Mouse (Mus musculus): ENCODE data around the gene Nprl3. TPM values are rescaled to one million over a fixed set of nuclear protein-coding genes. Genes with fewer than 3 reads are reported as not detected.

Gene Nprl3
- 50.7 to 62.4 TPM (median 56.6 TPM) in 4 replicates for total RNA-seq (2023)

GRCm38 (mm10) chr11:32267188-32267884, at the start of gene Nprl3:
TSS of gene Nprl3 (minus strand) at chr11:32267707.

GRCm38 (mm10) chr11:32299865-32300264, 32.4 kb upstream of the Nprl3 start, which contains the start of gene Hbq1a:
TSS of gene Hbq1a (plus strand) at chr11:32300069.

GRCm38 (mm10) chr11:32296203-32296602, 28.7 kb upstream of the Nprl3 start, which contains the start of gene Hba-a2:
TSS of gene Hba-a2 (plus strand) at chr11:32296489.

GRCm38 (mm10) chr11:32286695-32287492, 19.4 kb upstream of the Nprl3 start, which contains the start of gene Hbq1b:
TSS of gene Hbq1b (plus strand) at chr11:32286965.

GRCm38 (mm10) chr11:32283091-32283777, 15.7 kb upstream of the Nprl3 start, which contains the start of gene Hba-a1:
TSS of gene Hba-a1 (plus strand) at chr11:32283511.

GRCm38 (mm10) chr11:32276347-32276746, 8.8 kb upstream of the Nprl3 start, which contains the start of gene Hba-x:
TSS of gene Hba-x (plus strand) at chr11:32276400.

GRCm38 (mm10) chr11:32226124-32226871, 41.2 kb downstream of the Nprl3 start, which contains the start of gene Mpg:
TSS of gene Mpg (plus strand) at chr11:32226505.

GRCm38 (mm10) chr11:32221951-32222409, 45.5 kb downstream of the Nprl3 start, which contains the start of gene Rhbdf1:
TSS of gene Rhbdf1 (minus strand) at chr11:32222300.

GRCm38 (mm10) chr11:32205058-32205873, 62.2 kb downstream of the Nprl3 start, which contains the start of gene Snrnp25:
TSS of gene Snrnp25 (plus strand) at chr11:32205415.

GRCm38 (mm10) chr11:32200075-32200601, 67.4 kb downstream of the Nprl3 start, which contains the start of gene Il9r:
TSS of gene Il9r (minus strand) at chr11:32200279.

Other genes with a start within 250 kb of the Nprl3 start
- gene Il9r, start 67.4 kb downstream of the Nprl3 start, total RNA-seq (2023): 34.8 to 42.2 TPM (median 40.0 TPM) in 4 replicates
- 18.0 to 27.0 TPM (median 23.5 TPM) in 4 replicates for gene Snrnp25, start 62.3 kb downstream of the Nprl3 start, total RNA-seq (2023)
- gene Rhbdf1, start 45.4 kb downstream of the Nprl3 start, total RNA-seq (2023): 9.2 to 12.2 TPM (median 10.9 TPM) in 4 replicates
- gene Mpg, start 41.2 kb downstream of the Nprl3 start, total RNA-seq (2023): 20.3 to 25.8 TPM (median 23.9 TPM) in 4 replicates
- not detected in 4 replicates for gene Hba-x, start 8.7 kb upstream of the Nprl3 start, total RNA-seq (2023)
- gene Hba-a1, start 15.8 kb upstream of the Nprl3 start, total RNA-seq (2023): 58.9 to 127 TPM (median 84.8 TPM) in 4 replicates
- not detected in 4 replicates for gene Hbq1b, start 19.3 kb upstream of the Nprl3 start, total RNA-seq (2023)
- gene Hba-a2, start 28.8 kb upstream of the Nprl3 start, total RNA-seq (2023): 20.0 to 91.4 TPM (median 56.9 TPM) in 4 replicates
- gene Hbq1a, start 32.4 kb upstream of the Nprl3 start, total RNA-seq (2023): not detected in 4 replicates
- gene Sh3pxd2b, start 80.1 kb upstream of the Nprl3 start, total RNA-seq (2023): 0.06 to 0.17 TPM (median 0.06 TPM) in 4 replicates
- gene Ubtd2, start 187.7 kb upstream of the Nprl3 start, total RNA-seq (2023): 2.8 to 7.8 TPM (median 5.7 TPM) in 4 replicates

Data from B cell, adult 62 days (primary cell).